Mouse (Mus musculus) kidney, postnatal 0 days (tissue): ENCODE data around the gene Nlrp9c. TPM values are rescaled to one million over a fixed set of nuclear protein-coding genes. Genes with fewer than 3 reads are reported as not detected.
"Not testable (repeated sequence)": the region's sequence is repeated elsewhere in the genome, so short reads cannot be mapped to it uniquely, and the experiment has no call there.

ENCODE experiments used
- ATAC-seq: fragments of 200-750 bp; cut with Nextera tagmentation; replicated peaks from 2 replicates; pipeline ENCODE4 v1.8.0; 2017; ENCODE audit warnings: low read depth, moderate number of reproducible peaks, moderate TSS enrichment, moderate library complexity; ENCODE audit not compliant: low FRiP score
- DNase-seq: peaks from one replicate; pipeline ENCODE4 v3.0.0-alpha.2; 2016; ENCODE audit warnings: low spot score
- H3K27ac ChIP-seq: fragments of 300-500 bp; sonication (generic); 2 replicates; pipeline ENCODE4 v1.5.1; 2014; ENCODE audit warnings: mild to moderate bottlenecking
- H3K27me3 ChIP-seq: fragments of 300-500 bp; sonication (generic); 2 replicates; pipeline ENCODE4 v1.6.1; 2014; ENCODE audit warnings: low read length, mixed read lengths; ENCODE audit not compliant: insufficient read depth
- H3K36me3 ChIP-seq: fragments of 300-500 bp; sonication (generic); 2 replicates; pipeline ENCODE4 v1.6.1; 2014; ENCODE audit warnings: low read length, mixed read lengths; ENCODE audit not compliant: insufficient read depth
- H3K4me1 ChIP-seq: fragments of 300-500 bp; sonication (generic); replicated peaks from 2 replicates; pipeline ENCODE4 v1.6.1; 2014; ENCODE audit warnings: antibody characterized with exemption, low read length, mixed read lengths; ENCODE audit not compliant: insufficient read depth
- H3K4me2 ChIP-seq: fragments of 300-500 bp; sonication (generic); 2 replicates; pipeline ENCODE4 v1.6.1; 2014; ENCODE audit warnings: mild to moderate bottlenecking, low read length, moderate library complexity, mixed read lengths
- H3K4me3 ChIP-seq: fragments of 300-500 bp; sonication (generic); replicated peaks from 2 replicates; pipeline ENCODE4 v1.5.1; 2014; ENCODE audit warnings: low read depth, low read length
- H3K9ac ChIP-seq: fragments of 300-500 bp; sonication (generic); 2 replicates; pipeline ENCODE4 v1.6.1; 2014; ENCODE audit warnings: low read depth, low read length
- H3K9me3 ChIP-seq: fragments of 300-500 bp; sonication (generic); replicated peaks from 2 replicates; pipeline ENCODE4 v1.6.1; 2016; ENCODE audit warnings: low read length, inconsistent platforms, mixed read lengths
- WGBS: fragments of 180-500 bp; shearing (Covaris S2); extraction: QIAGEN DNeasy Blood & Tissue Kit; methylation state at CpG from one replicate; pipeline ENCODE4 v1.1.7; 2014; 5-methylcytosine and 5-hydroxymethylcytosine counted together
- polyA plus RNA-seq: library from polyadenylated mRNA; unstranded; fragments of >200 nt; fragmentation: Nextera tagmentation; extraction: Ambion mirVana; gene quantifications from 2 replicates; pipeline ENCODE4 v1.2.1, GENCODE M21; 2015

Nlrp9c gene
- polyA plus RNA-seq, 1 experiment from 2014 or later: not detected

- H3K4me2 ChIP-seq, DNase-seq, H3K4me1 ChIP-seq, H3K4me3 ChIP-seq, H3K9ac ChIP-seq, H3K36me3 ChIP-seq, H3K27ac ChIP-seq, H3K27me3 ChIP-seq, ATAC-seq, H3K9me3 ChIP-seq: not testable (repeated sequence)
- 71% methylated on average over 3 of the region's 3 CpGs for WGBS
Measured at GRCm38 (mm10) chr7:26320361-26320760, 83.1 kb downstream of the Nlrp9c start.

GRCm38 (mm10) chr7:26315809-26316208 lies 87.7 kb downstream of the Nlrp9c start:
- not testable (repeated sequence) for ATAC-seq, H3K4me2 ChIP-seq, H3K36me3 ChIP-seq, H3K4me3 ChIP-seq, H3K9me3 ChIP-seq, H3K27ac ChIP-seq, H3K9ac ChIP-seq, H3K27me3 ChIP-seq, DNase-seq, H3K4me1 ChIP-seq
- WGBS: 88% methylated on average over 4 of the region's 4 CpGs

GRCm38 (mm10) chr7:26315194-26315593 lies 88.3 kb downstream of the Nlrp9c start:
- H3K4me2 ChIP-seq, H3K9ac ChIP-seq, H3K4me1 ChIP-seq, ATAC-seq, H3K27me3 ChIP-seq, H3K27ac ChIP-seq, DNase-seq, H3K9me3 ChIP-seq, H3K4me3 ChIP-seq, H3K36me3 ChIP-seq: not testable (repeated sequence)
- WGBS: 96% methylated on average over 2 of the region's 2 CpGs

DNA sequence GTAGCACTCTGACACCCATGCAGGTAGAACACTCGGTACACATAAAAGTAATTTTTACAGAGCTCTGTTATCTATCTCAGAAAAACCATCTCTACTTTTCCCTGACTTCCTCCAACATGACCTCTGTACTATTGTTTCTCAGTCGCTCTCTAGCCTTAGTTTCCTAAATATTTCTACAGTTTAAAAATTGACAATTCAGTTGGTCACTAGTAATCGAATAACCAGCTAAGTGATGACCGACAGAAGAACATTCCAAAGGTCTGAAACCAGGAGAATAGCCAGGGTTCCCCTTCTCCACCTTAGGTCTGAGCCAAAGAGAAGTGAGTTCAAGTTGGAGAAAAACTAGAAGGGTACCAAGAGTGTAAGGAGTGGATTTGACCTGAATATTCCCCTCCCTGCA lies 91.7 kb downstream of the Nlrp9c start:
- not testable (repeated sequence) for H3K27ac ChIP-seq, H3K27me3 ChIP-seq, ATAC-seq, H3K4me3 ChIP-seq, H3K4me1 ChIP-seq, H3K9me3 ChIP-seq, H3K4me2 ChIP-seq, H3K36me3 ChIP-seq, H3K9ac ChIP-seq, DNase-seq
- WGBS: 87% methylated on average over 4 of the region's 4 CpGs

GRCm38 (mm10) chr7:26306926-26307325 lies 96.6 kb downstream of the Nlrp9c start, which contains the start of gene Cyp2a4:
Cyp2a4 (plus strand) TSS chr7:26307169.
- ATAC-seq, H3K9ac ChIP-seq, H3K4me1 ChIP-seq, DNase-seq, H3K4me3 ChIP-seq, H3K9me3 ChIP-seq, H3K4me2 ChIP-seq, H3K27ac ChIP-seq, H3K36me3 ChIP-seq, H3K27me3 ChIP-seq: not testable (repeated sequence)
- WGBS: 40% methylated on average over 2 of the region's 2 CpGs

- not testable (repeated sequence) for H3K4me2 ChIP-seq, H3K9me3 ChIP-seq, H3K9ac ChIP-seq, ATAC-seq, H3K4me3 ChIP-seq, H3K27ac ChIP-seq, H3K4me1 ChIP-seq, H3K27me3 ChIP-seq, H3K36me3 ChIP-seq, DNase-seq
- 85% methylated on average over 8 of the region's 8 CpGs for whole genome bisulfite sequencing
Measured at GRCm38 (mm10) chr7:26303429-26304166, 99.9 kb downstream of the Nlrp9c start.

Other genes with a start within 250 kb of the Nlrp9c start
- not detected in 2 replicates for gene Cyp2b9, start 230.3 kb downstream of the Nlrp9c start, polyA plus RNA-seq
- gene Vmn1r184, start 143.4 kb downstream of the Nlrp9c start, polyA plus RNA-seq: not detected in 2 replicates
- not detected in 2 replicates for gene Cyp2a4, start 96.5 kb downstream of the Nlrp9c start, polyA plus RNA-seq
- not detected in 2 replicates for gene Nlrp4a, start 31.4 kb upstream of the Nlrp9c start, polyA plus RNA-seq
- gene Nlrp9a, start 131.3 kb upstream of the Nlrp9c start, polyA plus RNA-seq: not detected in 2 replicates
- not detected in 2 replicates for gene Vmn1r185, start 214.8 kb upstream of the Nlrp9c start, polyA plus RNA-seq